Mouse (Mus musculus): ENCODE measurements at regions not wholly inside any gene's neighbourhood (a gene's known extent, or its start where the extent isn't known, plus 50 kb on each side); places are given as distances from the start of the nearest gene placed in this dataset.

DNA sequence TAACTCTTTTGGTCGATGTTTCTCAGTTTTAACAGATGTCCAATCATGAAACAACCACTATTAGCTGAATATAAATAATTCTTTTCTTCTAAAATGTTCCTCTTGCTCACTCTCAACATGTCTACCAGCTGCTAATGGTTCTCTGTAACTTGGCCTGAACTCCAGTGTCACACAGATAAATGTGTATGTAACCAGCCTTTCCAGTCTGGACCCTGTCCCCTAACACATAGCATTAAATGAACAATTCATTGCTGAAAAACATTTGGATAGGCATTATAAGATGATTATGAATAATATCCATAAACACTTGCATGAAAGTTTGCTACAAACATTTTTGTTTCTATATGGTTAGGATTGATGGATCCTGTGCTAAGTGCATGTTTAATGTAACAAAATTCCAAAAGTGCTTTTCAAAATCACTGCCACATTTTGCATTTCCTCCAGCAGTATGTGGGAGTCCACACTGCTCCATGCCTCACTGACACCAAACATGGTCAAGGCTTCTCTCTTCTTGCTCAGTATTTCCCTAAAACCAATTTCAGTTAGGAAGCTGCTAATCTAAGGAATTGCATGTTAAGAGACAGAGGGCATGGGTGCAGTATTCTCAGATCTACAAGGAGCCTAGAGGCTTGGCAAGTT lies 82.1 kb upstream of the Thbs1 start:
- H3K27ac ChIP-seq (ENCODE audit: low read length), result no peak overlapping the region

DNA sequence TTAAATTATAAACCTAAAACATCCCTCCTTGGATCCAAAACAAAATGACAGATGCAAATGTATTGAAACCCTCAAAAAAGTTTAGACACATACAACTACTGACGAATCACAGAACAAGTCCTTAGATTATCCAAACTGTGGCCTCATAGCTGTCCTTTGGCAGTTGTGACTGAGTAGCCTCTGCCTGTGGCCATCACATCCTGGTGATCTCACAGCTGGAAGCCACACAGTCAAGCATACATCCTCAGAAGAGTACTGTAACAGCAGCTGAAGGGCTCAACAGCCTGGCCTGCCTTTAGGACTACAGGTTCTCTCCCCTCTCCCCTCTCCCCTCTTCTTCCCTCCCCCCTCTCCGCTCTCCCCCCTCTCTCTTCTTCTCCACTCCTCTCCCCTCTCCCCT lies 80.0 kb upstream of the Thbs1 start:
- H3K27me3 ChIP-seq (ENCODE audit: control insufficient read depth, insufficient read depth, low read depth, low read length), result no peaks in the 10 kb centered on the region
- no peak for ATAC-seq (ENCODE audit: low read depth)
- H3K4me1 ChIP-seq (ENCODE audit: control insufficient read depth, low read depth, low read length), result no peaks in the 10 kb centered on the region
- H3K4me2 ChIP-seq (ENCODE audit: low read depth, low read length), result no peak overlapping the region
- 53% methylated on average over 2 of the region's 2 CpGs for WGBS (ENCODE audit: insufficient replicate concordance)
- H3K27ac ChIP-seq (ENCODE audit: low read length), result no peak overlapping the region
- no peaks in the 10 kb centered on the region for H3K9me3 ChIP-seq (replicated peaks; ENCODE audit: control insufficient read depth, low read length)
- no peaks in the 10 kb centered on the region for H3K36me3 ChIP-seq (ENCODE audit: control insufficient read depth, insufficient read depth)
- no peak overlapping the region for H3K4me3 ChIP-seq (ENCODE audit: low read depth, low read length)
- no peak overlapping the region for H3K9ac ChIP-seq (ENCODE audit: low read depth, low read length)

More for the DNA sequence above, 82.1 kb upstream of the Thbs1 start:
- no peaks in the 10 kb centered on the region for H3K9me3 ChIP-seq (replicated peaks; ENCODE audit: control insufficient read depth, low read length)
- no peak overlapping the region for H3K9ac ChIP-seq (ENCODE audit: low read depth, low read length)
- H3K36me3 ChIP-seq (ENCODE audit: control insufficient read depth, insufficient read depth), result no peaks in the 10 kb centered on the region
- no peaks in the 10 kb centered on the region for H3K27me3 ChIP-seq (ENCODE audit: control insufficient read depth, insufficient read depth, low read depth, low read length)
- ATAC-seq (ENCODE audit: low read depth), result no peak
- no peaks in the 10 kb centered on the region for H3K4me1 ChIP-seq (ENCODE audit: control insufficient read depth, low read depth, low read length)
- WGBS (ENCODE audit: insufficient replicate concordance), result 27% methylated on average over 1 of the region's 1 CpGs
- H3K4me2 ChIP-seq (ENCODE audit: low read depth, low read length), result no peak overlapping the region
- no peak overlapping the region for H3K4me3 ChIP-seq (ENCODE audit: low read depth, low read length)

GRCm38 (mm10) chr2:118033377-118033776 lies 78.3 kb upstream of the Thbs1 start:
- H3K4me3 ChIP-seq (ENCODE audit: low read depth, low read length), result no peak overlapping the region
- no peaks in the 10 kb centered on the region for H3K4me1 ChIP-seq (ENCODE audit: control insufficient read depth, low read depth, low read length)
- 60% methylated on average over 4 of the region's 4 CpGs for WGBS (ENCODE audit: insufficient replicate concordance)
- no peak overlapping the region for H3K4me2 ChIP-seq (ENCODE audit: low read depth, low read length)
- no peak overlapping the region for H3K27ac ChIP-seq (ENCODE audit: low read length)
- H3K9me3 ChIP-seq (replicated peaks; ENCODE audit: control insufficient read depth, low read length), result no peaks in the 10 kb centered on the region
- no peak overlapping the region for H3K9ac ChIP-seq (ENCODE audit: low read depth, low read length)
- no peaks in the 10 kb centered on the region for H3K27me3 ChIP-seq (ENCODE audit: control insufficient read depth, insufficient read depth, low read depth, low read length)
- H3K36me3 ChIP-seq (ENCODE audit: control insufficient read depth, insufficient read depth), result no peaks in the 10 kb centered on the region
- ATAC-seq (ENCODE audit: low read depth), result no peak

- WGBS (ENCODE audit: insufficient replicate concordance), result 62% methylated on average over 3 of the region's 3 CpGs
- Histone ChIP-seq H3K36me3 (ENCODE audit: control insufficient read depth, insufficient read depth) (no peaks in the 10 kb centered on the region), H3K27ac (ENCODE audit: low read length) (no peak overlapping the region), H3K27me3 (ENCODE audit: control insufficient read depth, insufficient read depth, low read depth, low read length) (no peaks in the 10 kb centered on the region), H3K4me3 (ENCODE audit: low read depth, low read length) (no peak overlapping the region), H3K9me3 (replicated peaks; ENCODE audit: control insufficient read depth, low read length) (no peaks in the 10 kb centered on the region), H3K4me2 (ENCODE audit: low read depth, low read length) (no peak overlapping the region), H3K9ac (ENCODE audit: low read depth, low read length) (no peak overlapping the region), H3K4me1 (ENCODE audit: control insufficient read depth, low read depth, low read length) (no peaks in the 10 kb centered on the region)
- ATAC-seq (ENCODE audit: low read depth), result no peak
Measured at GRCm38 (mm10) chr2:118034026-118034425, 77.7 kb upstream of the Thbs1 start.

- WGBS (ENCODE audit: insufficient replicate concordance), result 60% methylated on average over 1 of the region's 1 CpGs
- ATAC-seq (ENCODE audit: low read depth), result no peak
- Histone ChIP-seq H3K9ac (ENCODE audit: low read depth, low read length) (no peak overlapping the region), H3K27me3 (ENCODE audit: control insufficient read depth, insufficient read depth, low read depth, low read length) (no peaks in the 10 kb centered on the region), H3K9me3 (replicated peaks; ENCODE audit: control insufficient read depth, low read length) (no peaks in the 10 kb centered on the region), H3K36me3 (ENCODE audit: control insufficient read depth, insufficient read depth) (no peaks in the 10 kb centered on the region), H3K27ac (ENCODE audit: low read length) (no peak overlapping the region), H3K4me1 (ENCODE audit: control insufficient read depth, low read depth, low read length) (no peaks in the 10 kb centered on the region), H3K4me2 (ENCODE audit: low read depth, low read length) (no peak overlapping the region), H3K4me3 (ENCODE audit: low read depth, low read length) (no peak overlapping the region)
Measured at GRCm38 (mm10) chr2:118035333-118035732, 76.3 kb upstream of the Thbs1 start.

GRCm38 (mm10) chr2:118038859-118039818 lies 72.5 kb upstream of the Thbs1 start:
- Histone ChIP-seq H3K9me3 (replicated peaks; ENCODE audit: control insufficient read depth, low read length) (no peaks in the 10 kb centered on the region), H3K9ac (ENCODE audit: low read depth, low read length) (no peak overlapping the region), H3K4me1 (ENCODE audit: control insufficient read depth, low read depth, low read length) (no peaks in the 10 kb centered on the region), H3K4me2 (ENCODE audit: low read depth, low read length) (no peak overlapping the region), H3K4me3 (ENCODE audit: low read depth, low read length) (no peak overlapping the region), H3K27me3 (ENCODE audit: control insufficient read depth, insufficient read depth, low read depth, low read length) (no peaks in the 10 kb centered on the region), H3K27ac (ENCODE audit: low read length) (no peak overlapping the region), H3K36me3 (ENCODE audit: control insufficient read depth, insufficient read depth) (no peaks in the 10 kb centered on the region)
- 66% methylated on average over 16 of the region's 16 CpGs for WGBS (ENCODE audit: insufficient replicate concordance)
- no peak for ATAC-seq (ENCODE audit: low read depth)

DNA sequence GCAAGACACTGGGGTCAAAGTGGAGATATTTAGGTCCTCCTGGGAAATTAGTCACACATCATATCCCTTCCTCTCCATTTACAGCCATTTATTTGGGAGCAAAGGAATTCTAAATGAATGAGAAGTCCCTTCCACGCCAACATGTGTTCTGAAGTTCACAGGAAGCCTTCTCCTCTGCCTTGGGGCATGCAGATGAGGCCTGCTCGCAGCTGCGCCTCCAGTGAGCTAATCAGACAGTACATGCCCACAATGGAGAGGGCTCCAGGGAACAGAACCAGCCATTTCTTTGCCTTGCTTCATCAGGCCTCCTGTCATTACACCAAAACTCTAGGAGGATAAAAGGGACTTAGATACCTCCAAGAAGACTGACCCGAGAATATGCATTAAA lies 71.9 kb upstream of the Thbs1 start:
- Histone ChIP-seq H3K9ac (ENCODE audit: low read depth, low read length) (no peak overlapping the region), H3K9me3 (replicated peaks; ENCODE audit: control insufficient read depth, low read length) (no peaks in the 10 kb centered on the region), H3K4me2 (ENCODE audit: low read depth, low read length) (no peak overlapping the region), H3K27me3 (ENCODE audit: control insufficient read depth, insufficient read depth, low read depth, low read length) (no peaks in the 10 kb centered on the region), H3K4me3 (ENCODE audit: low read depth, low read length) (no peak overlapping the region), H3K36me3 (ENCODE audit: control insufficient read depth, insufficient read depth) (no peaks in the 10 kb centered on the region), H3K4me1 (ENCODE audit: control insufficient read depth, low read depth, low read length) (no peaks in the 10 kb centered on the region), H3K27ac (ENCODE audit: low read length) (no peak overlapping the region)
- ATAC-seq (ENCODE audit: low read depth), result no peak
- 67% methylated on average over 4 of the region's 4 CpGs for WGBS (ENCODE audit: insufficient replicate concordance)

DNA sequence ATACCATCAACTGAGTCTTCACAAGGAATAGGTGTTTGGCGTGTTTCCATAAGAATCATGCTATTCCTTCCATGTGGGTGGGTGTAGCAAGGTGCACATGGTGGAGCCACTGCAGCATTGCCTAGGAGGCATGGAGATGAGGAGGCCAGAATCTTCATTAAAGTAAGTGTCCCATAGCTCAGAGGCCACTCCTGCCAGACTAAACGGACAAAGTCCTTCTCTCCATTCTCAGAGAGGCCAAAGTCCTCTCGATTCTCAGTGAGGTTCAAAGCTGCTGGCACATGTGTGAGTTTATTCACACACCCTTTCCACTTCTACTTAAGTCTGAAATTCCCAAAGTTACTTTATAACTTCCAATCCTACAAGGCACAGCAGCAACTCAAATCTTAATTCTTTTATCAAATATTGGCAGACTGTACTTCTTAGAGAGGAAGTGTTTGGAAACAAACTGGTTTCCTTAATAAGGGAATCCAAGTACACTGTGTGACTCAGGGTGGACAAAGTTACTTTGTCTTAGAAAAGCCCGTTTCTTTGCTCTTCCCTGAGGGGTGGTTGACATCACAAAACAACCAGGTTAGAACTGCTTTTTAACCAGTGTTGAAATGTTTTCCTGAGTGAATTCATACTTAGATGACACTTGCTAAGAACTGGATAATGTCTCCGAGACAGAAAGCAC lies 69.2 kb upstream of the Thbs1 start:
- H3K27ac ChIP-seq (ENCODE audit: low read length), result no peak overlapping the region
- H3K36me3 ChIP-seq (ENCODE audit: control insufficient read depth, insufficient read depth), result no peaks in the 10 kb centered on the region
- H3K4me1 ChIP-seq (ENCODE audit: control insufficient read depth, low read depth, low read length), result no peaks in the 10 kb centered on the region
- H3K9ac ChIP-seq (ENCODE audit: low read depth, low read length), result no peak overlapping the region
- H3K4me2 ChIP-seq (ENCODE audit: low read depth, low read length), result no peak overlapping the region
- no peaks in the 10 kb centered on the region for H3K9me3 ChIP-seq (replicated peaks; ENCODE audit: control insufficient read depth, low read length)
- WGBS (ENCODE audit: insufficient replicate concordance), result 40% methylated on average over 5 of the region's 5 CpGs
- H3K4me3 ChIP-seq (ENCODE audit: low read depth, low read length), result no peak overlapping the region
- ATAC-seq (ENCODE audit: low read depth), result no peak
- H3K27me3 ChIP-seq (ENCODE audit: control insufficient read depth, insufficient read depth, low read depth, low read length), result no peaks in the 10 kb centered on the region

GRCm38 (mm10) chr2:118044666-118045065 lies 67.0 kb upstream of the Thbs1 start:
- Histone ChIP-seq H3K4me2 (ENCODE audit: low read depth, low read length) (no peak overlapping the region), H3K9ac (ENCODE audit: low read depth, low read length) (no peak overlapping the region), H3K27me3 (ENCODE audit: control insufficient read depth, insufficient read depth, low read depth, low read length) (no peaks in the 10 kb centered on the region), H3K4me3 (ENCODE audit: low read depth, low read length) (no peak overlapping the region), H3K9me3 (replicated peaks; ENCODE audit: control insufficient read depth, low read length) (no peaks in the 10 kb centered on the region), H3K27ac (ENCODE audit: low read length) (no peak overlapping the region), H3K36me3 (ENCODE audit: control insufficient read depth, insufficient read depth) (no peaks in the 10 kb centered on the region), H3K4me1 (ENCODE audit: control insufficient read depth, low read depth, low read length) (no peaks in the 10 kb centered on the region)
- no peak for ATAC-seq (ENCODE audit: low read depth)
- 48% methylated on average over 1 of the region's 1 CpGs for WGBS (ENCODE audit: insufficient replicate concordance)

Data from liver, embryonic 16.5 days (tissue).